In genomic region chr2:10256949-10257348, GRCm38 (mm10) we compare ENCODE assay signal across 26 mouse cellular contexts.
DNase-seq lines count a peak whose midpoint lies in the region; ATAC-seq and TF ChIP-seq lines count a peak whose summit lies in the region.
"Had no signal": no experiment of that assay in that cellular context is flagged by ENCODE, and none has a peak within 500 bp of the region (broad histone marks: within the 10 kb centered on the region; RNA-seq: fewer than 3 reads in every experiment).

No protein-coding gene starts in this region.

- no peak overlapping the region for H3K27ac ChIP-seq in kidney, adult 2 months (ENCODE audit: insufficient read depth, low read depth, low read length)
- H3K27ac ChIP-seq in kidney, embryonic 14.5 days (ENCODE audit: low read depth, low read length) = no peak overlapping the region
- no peak overlapping the region for H3K27ac ChIP-seq in liver, postnatal 0 days (ENCODE audit: low read depth)
- no peak overlapping the region for H3K27ac ChIP-seq in liver, embryonic 12.5 days
- H3K27ac ChIP-seq in stomach, postnatal 0 days (replicated peaks) = no peak overlapping the region
- H3K27ac ChIP-seq: embryonic facial prominence, embryonic 12.5 days; gastrocnemius, adult 2 months; heart, adult 2 months; hindbrain, embryonic 13.5 days; liver, embryonic 13.5 days; lung, embryonic 15.5 days; neural tube, embryonic 13.5 days had no signal

- no peak for TF ChIP-seq POLR2A in kidney, adult 2 months (IDR thresholded peaks at IDR 0.05; ENCODE audit: low read depth, low read length)

- H3K36me3 ChIP-seq in kidney, adult 2 months (ENCODE audit: control insufficient read depth, insufficient read depth, low read length) = no peaks in the 10 kb centered on the region
- no peaks in the 10 kb centered on the region for H3K36me3 ChIP-seq in kidney, embryonic 14.5 days (ENCODE audit: control insufficient read depth, insufficient read depth, low read length)
- no peaks in the 10 kb centered on the region for H3K36me3 ChIP-seq in liver, postnatal 0 days (replicated peaks; ENCODE audit: insufficient read depth, low read length)
- H3K36me3 ChIP-seq in liver, embryonic 12.5 days = no peaks in the 10 kb centered on the region
- no peaks in the 10 kb centered on the region for H3K36me3 ChIP-seq in E14TG2a.4 (ENCODE audit: insufficient read depth, low read length)
- no peaks in the 10 kb centered on the region for H3K36me3 ChIP-seq in stomach, postnatal 0 days (ENCODE audit: control insufficient read depth, insufficient read depth, low read length)
- H3K36me3 ChIP-seq: embryonic facial prominence, embryonic 12.5 days; heart, embryonic 12.5 days; hindbrain, embryonic 13.5 days; liver, embryonic 13.5 days; lung, embryonic 15.5 days; neural tube, embryonic 13.5 days had no signal

- TF ChIP-seq CTCF in kidney, adult 2 months (conservative IDR thresholded peaks at IDR 0.05; ENCODE audit: insufficient read depth, insufficient read length, low read depth, low read length) = peak; percentile 28
- TF ChIP-seq CTCF in liver, postnatal 0 days (IDR thresholded peaks at IDR 0.05; ENCODE audit: low read depth) = peak; percentile 35
- peak; percentile 92 for TF ChIP-seq CTCF in E14TG2a.4 (conservative IDR thresholded peaks at IDR 0.05; ENCODE audit: low read length)
- 0 out of 2 replicates have a peak, but pooled peaks have one; percentile 24 for TF ChIP-seq CTCF in stomach, postnatal 0 days (IDR thresholded peaks at IDR 0.05; ENCODE audit: low read depth)

- H3K27me3 ChIP-seq in kidney, adult 2 months (replicated peaks; ENCODE audit: control insufficient read depth, insufficient read depth, low read length) = no peaks in the 10 kb centered on the region
- H3K27me3 ChIP-seq in kidney, embryonic 14.5 days (ENCODE audit: control insufficient read depth, insufficient read depth, low read length) = no peaks in the 10 kb centered on the region
- H3K27me3 ChIP-seq in liver, postnatal 0 days (ENCODE audit: insufficient read depth, low read length) = no peaks in the 10 kb centered on the region
- no peaks in the 10 kb centered on the region for H3K27me3 ChIP-seq in liver, embryonic 12.5 days (replicated peaks)
- H3K27me3 ChIP-seq in E14TG2a.4 (ENCODE audit: insufficient read depth, low read length) = peaks cover 4% of the 10 kb centered on the region; the same call in 1 of the 2 replicates
- H3K27me3 ChIP-seq in stomach, postnatal 0 days (ENCODE audit: control insufficient read depth, insufficient read depth, low read length) = no peaks in the 10 kb centered on the region
- H3K27me3 ChIP-seq: embryonic facial prominence, embryonic 12.5 days; heart, embryonic 12.5 days; hindbrain, embryonic 13.5 days; liver, embryonic 13.5 days; lung, embryonic 15.5 days; neural tube, embryonic 13.5 days had no signal

- no peaks in the 10 kb centered on the region for H3K4me1 ChIP-seq in kidney, adult 2 months (ENCODE audit: control insufficient read depth, insufficient read depth, low read length)
- no peaks in the 10 kb centered on the region for H3K4me1 ChIP-seq in kidney, embryonic 14.5 days (ENCODE audit: control insufficient read depth, insufficient read depth, low read length)
- H3K4me1 ChIP-seq in liver, postnatal 0 days (ENCODE audit: insufficient read depth) = no peaks in the 10 kb centered on the region
- H3K4me1 ChIP-seq in liver, embryonic 12.5 days = no peaks in the 10 kb centered on the region
- H3K4me1 ChIP-seq in E14TG2a.4 (replicated peaks; ENCODE audit: low read depth, low read length) = peaks cover 22% of the 10 kb centered on the region
- H3K4me1 ChIP-seq in stomach, postnatal 0 days (replicated peaks; ENCODE audit: control insufficient read depth, insufficient read depth) = no peaks in the 10 kb centered on the region
- H3K4me1 ChIP-seq: embryonic facial prominence, embryonic 12.5 days; heart, embryonic 12.5 days; liver, embryonic 13.5 days; lung, embryonic 15.5 days had no signal

- H3K9me3 ChIP-seq in kidney, embryonic 14.5 days (ENCODE audit: control insufficient read depth, low read length) = no peaks in the 10 kb centered on the region
- H3K9me3 ChIP-seq in liver, postnatal 0 days (ENCODE audit: low read length) = no peaks in the 10 kb centered on the region
- H3K9me3 ChIP-seq in liver, embryonic 12.5 days (replicated peaks) = no peaks in the 10 kb centered on the region
- no peaks in the 10 kb centered on the region for H3K9me3 ChIP-seq in E14TG2a.4 (ENCODE audit: low read length)
- H3K9me3 ChIP-seq in stomach, postnatal 0 days (ENCODE audit: control insufficient read depth, low read length) = no peaks in the 10 kb centered on the region
- H3K9me3 ChIP-seq: embryonic facial prominence, embryonic 12.5 days; heart, embryonic 12.5 days; hindbrain, embryonic 13.5 days; liver, embryonic 13.5 days; lung, embryonic 15.5 days; neural tube, embryonic 13.5 days had no signal

- no peak overlapping the region for H3K4me3 ChIP-seq in kidney, adult 2 months (ENCODE audit: insufficient read depth, low read depth, low read length)
- H3K4me3 ChIP-seq in kidney, embryonic 14.5 days (ENCODE audit: low read length) = no peak overlapping the region
- H3K4me3 ChIP-seq in liver, postnatal 0 days (ENCODE audit: low read depth, low read length) = no peak overlapping the region
- no peak overlapping the region for H3K4me3 ChIP-seq in liver, embryonic 12.5 days
- H3K4me3 ChIP-seq in E14TG2a.4 (replicated peaks; ENCODE audit: low read length) = no peak overlapping the region
- no peak overlapping the region for H3K4me3 ChIP-seq in stomach, postnatal 0 days (ENCODE audit: low read depth, low read length)
- H3K4me3 ChIP-seq: embryonic facial prominence, embryonic 12.5 days; gastrocnemius, adult 2 months; heart, adult 2 months; heart, embryonic 12.5 days; hindbrain, embryonic 13.5 days; liver, embryonic 13.5 days; lung, embryonic 15.5 days; neural tube, embryonic 13.5 days had no signal

- TF ChIP-seq EP300 in liver, postnatal 0 days (IDR thresholded peaks at IDR 0.05; ENCODE audit: low read depth) = no peak
- TF ChIP-seq EP300 in stomach, postnatal 0 days (optimal IDR thresholded peaks at IDR 0.05) = no peak

- no peak overlapping the region for H3K9ac ChIP-seq in kidney, embryonic 14.5 days (ENCODE audit: low read depth, low read length)
- H3K9ac ChIP-seq in liver, postnatal 0 days (replicated peaks) = no peak overlapping the region
- no peak overlapping the region for H3K9ac ChIP-seq in liver, embryonic 12.5 days
- H3K9ac ChIP-seq in stomach, postnatal 0 days (ENCODE audit: low read length) = no peak overlapping the region
- H3K9ac ChIP-seq: embryonic facial prominence, embryonic 12.5 days; heart, embryonic 12.5 days; hindbrain, embryonic 13.5 days; liver, embryonic 13.5 days; lung, embryonic 15.5 days; neural tube, embryonic 13.5 days had no signal

- no peak for DNase-seq in kidney, adult 2 months
- DNase-seq in liver, postnatal 0 days = no peak
- DNase-seq in stomach, postnatal 0 days (ENCODE audit: low spot score) = no peak
- DNase-seq in adrenal gland, postnatal 36 days = no peak
- DNase-seq: adrenal gland, postnatal 10 days; cerebellum, adult 11-12 months; cerebellum, adult 9-11 months; embryo, embryonic 11 days; gastrocnemius, adult 2 months; heart, adult 2 months; heart, postnatal 4 days; kidney, adult 11 months; liver, embryonic 13.5 days; lung, postnatal 36 days; right cerebral cortex, postnatal 4 days; thymus, adult 2 months had no signal

- 70% methylated on average over 5 of the region's 5 CpGs for WGBS in kidney, adult 2 months
- WGBS in kidney, embryonic 14.5 days = 62% methylated on average over 5 of the region's 5 CpGs
- 66% methylated on average over 5 of the region's 5 CpGs for WGBS in liver, postnatal 0 days (ENCODE audit: insufficient replicate concordance)
- WGBS in liver, embryonic 12.5 days (ENCODE audit: insufficient replicate concordance) = 55% methylated on average over 5 of the region's 5 CpGs
- 75% methylated on average over 5 of the region's 5 CpGs for WGBS in stomach, postnatal 0 days

- no peak for ATAC-seq in kidney, embryonic 14.5 days (ENCODE audit: low FRiP score, low TSS enrichment)
- ATAC-seq in liver, postnatal 0 days = no peak
- ATAC-seq in liver, embryonic 12.5 days = no peak
- ATAC-seq in stomach, postnatal 0 days (ENCODE audit: low FRiP score, low TSS enrichment) = no peak
- ATAC-seq: forebrain, embryonic 16.5 days had no signal

- no peak overlapping the region for H3K4me2 ChIP-seq in kidney, embryonic 14.5 days (replicated peaks; ENCODE audit: low read depth, low read length)
- H3K4me2 ChIP-seq in liver, postnatal 0 days (ENCODE audit: low read depth, low read length) = no peak overlapping the region
- H3K4me2 ChIP-seq in liver, embryonic 12.5 days = no peak overlapping the region
- H3K4me2 ChIP-seq in stomach, postnatal 0 days (replicated peaks; ENCODE audit: low read depth) = no peak overlapping the region
- H3K4me2 ChIP-seq: embryonic facial prominence, embryonic 12.5 days; heart, embryonic 12.5 days; hindbrain, embryonic 13.5 days; liver, embryonic 13.5 days; lung, embryonic 15.5 days; midbrain, embryonic 11.5 days; neural tube, embryonic 13.5 days had no signal

Comparison
In these comparisons a context has a peak if more than half of its experiments do, and no peak if none do; other contexts are left out.
1. CTCF ChIP-seq: peak in every context shown above with its lines; median percentile 92 in E14TG2a.4; 35 in liver, postnatal 0 days; 28 in kidney, adult 2 months; 24 in stomach, postnatal 0 days.